Mouse (Mus musculus) layer of hippocampus, adult 2 months (tissue): Measurements from ENCODE around the gene Cct2. TPM values are rescaled to one million over a fixed set of nuclear protein-coding genes. Genes with fewer than 3 reads are reported as not detected.

ENCODE experiments used
- DNase-seq, 2 experiments: peaks; one replicate each; pipeline ENCODE4 v3.0.0; 2022; ENCODE audit warnings: low spot score in 2 of 2
- H3K27ac ChIP-seq: fragments of 200-600 bp; 2 replicates; pipeline ENCODE4 v1.8.1; 2022
- H3K4me3 ChIP-seq: fragments of 200-600 bp; 2 replicates; pipeline ENCODE4 v1.8.1; 2022; ENCODE audit warnings: mild to moderate bottlenecking
- CTCF ChIP-seq: fragments of 200-600 bp; conservative IDR thresholded peaks from 2 replicates; pipeline ENCODE4 v1.8.1; 2022; ENCODE audit warnings: antibody characterized with exemption, mild to moderate bottlenecking, moderate library complexity
- total RNA-seq, 2 experiments: library from RNA; stranded (reverse); gene quantifications; 2 replicates each; pipeline ENCODE4 v1.2.3; 2021

The Cct2 gene
- total RNA-seq, 2 experiments from 2014 or later, result 167 to 176 TPM

DNA sequence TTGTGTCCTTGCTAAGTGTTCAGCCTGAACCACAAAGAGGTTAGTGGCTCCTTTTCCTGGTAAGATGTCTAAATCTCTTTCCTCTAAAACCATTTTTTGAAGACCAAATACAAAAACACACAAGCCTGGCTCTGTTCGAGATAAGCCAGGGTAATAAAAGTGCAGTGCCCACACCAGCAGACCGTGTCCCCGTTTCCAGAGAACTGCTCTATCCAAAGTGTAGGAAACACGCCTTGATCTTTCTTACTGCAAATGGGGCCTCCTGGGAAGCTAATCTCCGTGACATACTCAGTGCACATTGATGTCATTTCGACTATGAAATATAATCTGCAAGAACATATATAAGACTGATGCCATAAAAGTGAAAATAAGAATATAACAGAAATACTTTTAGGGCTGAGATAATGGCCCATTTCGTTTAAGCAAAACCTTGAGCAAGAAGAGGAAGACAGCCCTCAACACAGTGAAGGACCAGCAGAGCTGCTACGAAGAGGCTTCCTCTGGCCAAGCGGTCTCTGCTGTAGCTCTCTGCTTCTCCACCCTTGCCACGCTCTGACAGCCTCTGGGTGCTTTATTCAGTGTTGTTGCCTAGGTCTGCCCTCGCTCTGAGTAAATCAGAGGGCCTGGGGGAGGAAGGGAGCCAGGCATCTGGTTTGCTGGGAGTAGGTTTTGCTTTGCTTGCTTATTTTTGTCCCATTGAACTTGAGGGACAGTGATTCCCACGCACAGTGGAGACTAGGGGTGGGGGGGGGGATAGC lies 57.7 kb downstream of the Cct2 start:
- no peak for DNase-seq
- Histone ChIP-seq H3K4me3 (no peak overlapping the region), H3K27ac (no peak overlapping the region; the same call in none of the 2 replicates)
- TF ChIP-seq CTCF, result no peak

DNA sequence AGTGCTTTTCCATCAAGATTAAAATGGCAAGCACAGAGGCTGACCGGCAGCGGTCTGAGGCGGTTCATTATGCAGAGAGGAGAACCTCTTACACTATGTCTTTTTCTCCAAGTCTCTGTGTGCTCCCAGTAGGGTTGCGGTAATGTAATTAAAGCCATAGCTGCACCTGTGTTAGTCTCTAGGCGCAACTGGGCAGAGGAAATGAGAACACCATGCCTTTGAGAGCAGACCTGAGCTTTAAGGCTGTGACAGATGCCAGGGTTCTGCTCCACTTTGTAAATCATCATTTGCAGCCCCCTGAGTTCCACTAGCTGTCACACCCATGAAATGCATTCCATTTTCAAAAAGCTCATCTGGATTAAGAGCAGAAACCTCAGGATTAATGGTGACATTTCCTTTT lies 58.9 kb downstream of the Cct2 start:
- no peak for TF ChIP-seq CTCF
- DNase-seq, result no peak

More for the DNA sequence above, 58.9 kb downstream of the Cct2 start:
- Histone ChIP-seq H3K27ac (no peak overlapping the region), H3K4me3 (no peak overlapping the region)

Other genes with a start within 250 kb of the Cct2 start
- under 1 TPM; 0.32 to 0.33 TPM for gene Myrfl, start 166.9 kb downstream of the Cct2 start, total RNA-seq
- gene Rab3ip, start 113.0 kb downstream of the Cct2 start, total RNA-seq, result 10 to 100 TPM; 64.2 to 70.9 TPM
- not detected for gene Gm10271, start 91.2 kb downstream of the Cct2 start, total RNA-seq
- 1 to 10 TPM; 2.1 to 2.4 TPM for gene Best3, start 77.5 kb downstream of the Cct2 start, total RNA-seq
- under 1 TPM in 1 of 2 experiments, not detected in 1; 0.32 TPM for gene Lrrc10, start 18.5 kb downstream of the Cct2 start, total RNA-seq
- gene Frs2, start 84.7 kb upstream of the Cct2 start, total RNA-seq, result 10 to 100 TPM; 36.3 to 37.5 TPM
- gene Yeats4, start 160.7 kb upstream of the Cct2 start, total RNA-seq, result 10 to 100 TPM; 45.2 to 49.3 TPM
- not detected for gene 9530003J23Rik, start 174.9 kb upstream of the Cct2 start, total RNA-seq
- gene Lyz2, start 218.5 kb upstream of the Cct2 start, total RNA-seq, result 10 to 100 TPM; 11.5 to 14.1 TPM
- gene Lyz1, start 229.1 kb upstream of the Cct2 start, total RNA-seq, result 1 to 10 TPM in 1 of 2 experiments, under 1 TPM in 1; 0.86 to 1.3 TPM